In genomic region chr1:53986185-53986892, GRCm38 (mm10) we compare ENCODE assay signal across 13 mouse cellular contexts.
DNase-seq lines count a peak whose midpoint lies in the region; ATAC-seq and TF ChIP-seq lines count a peak whose summit lies in the region.
"Had no signal": no experiment of that assay in that cellular context is flagged by ENCODE, and none has a peak within 500 bp of the region (broad histone marks: within the 10 kb centered on the region; RNA-seq: fewer than 3 reads in every experiment).

No protein-coding gene starts in this region.

- TF ChIP-seq CTCF in lung, adult 2 months (IDR thresholded peaks at IDR 0.05; ENCODE audit: insufficient read depth, low read length) = peak; percentile 28; the same call in 1 of the 2 replicates
- TF ChIP-seq CTCF in testis, adult 2 months (IDR thresholded peaks at IDR 0.05; ENCODE audit: control insufficient read depth, insufficient read depth, insufficient replicate concordance, low read depth, low read length) = no peak

- peak overlapping the region; percentile 69; the same call in 1 of the 2 replicates for H3K27ac ChIP-seq in limb, embryonic 13.5 days
- peak overlapping the region; percentile 62; the same call in 1 of the 2 replicates for H3K27ac ChIP-seq in testis, adult 2 months (ENCODE audit: control insufficient read depth, insufficient read depth, low read depth, low read length)
- H3K27ac ChIP-seq: hindbrain, embryonic 12.5 days; macrophage; neural tube, embryonic 12.5 days had no signal

- DNase-seq in heart, adult 8-10 months (ENCODE audit: low spot score) = peak; percentile 75
- no peak for DNase-seq in heart, postnatal 25 days (ENCODE audit: low spot score)
- no peak for DNase-seq in lung, adult 2 months
- DNase-seq in lung, postnatal 4 days = no peak
- DNase-seq in adrenal gland, postnatal 25 days = no peak
- DNase-seq: right cerebral cortex, postnatal 25 days; thymus, postnatal 36 days had no signal

- WGBS in lung, adult 2 months = 28% methylated on average over 8 of the region's 8 CpGs
- 62% methylated on average over 8 of the region's 8 CpGs for WGBS in limb, embryonic 13.5 days

- intact Hi-C loops in heart, postnatal 25 days (cut with DNase I) = no loop called here

- no peaks in the 10 kb centered on the region for H3K36me3 ChIP-seq in limb, embryonic 13.5 days
- H3K36me3 ChIP-seq in testis, adult 2 months (ENCODE audit: control insufficient read depth, insufficient read depth, low read length) = no peaks in the 10 kb centered on the region
- H3K36me3 ChIP-seq: hindbrain, embryonic 12.5 days; neural tube, embryonic 12.5 days had no signal

- no peak for TF ChIP-seq POLR2A in lung, adult 2 months (IDR thresholded peaks at IDR 0.05; ENCODE audit: borderline replicate concordance, extremely low read depth, low read depth, low read length)
- TF ChIP-seq POLR2A in testis, adult 2 months (IDR thresholded peaks at IDR 0.05; ENCODE audit: control insufficient read depth, low read depth, low read length) = no peak

- no peak overlapping the region for H3K9ac ChIP-seq in limb, embryonic 13.5 days
- H3K9ac ChIP-seq: hindbrain, embryonic 12.5 days; neural tube, embryonic 12.5 days had no signal

- no peak for ATAC-seq in limb, embryonic 13.5 days (ENCODE audit: low FRiP score, low read depth)
- no peak for ATAC-seq in megakaryocyte, adult 5-6 weeks (ENCODE audit: poor library complexity, severe bottlenecking)

- no peak overlapping the region for H3K4me3 ChIP-seq in lung, adult 2 months (replicated peaks; ENCODE audit: extremely low read depth, low read depth, low read length)
- H3K4me3 ChIP-seq in limb, embryonic 13.5 days = no peak overlapping the region
- H3K4me3 ChIP-seq in testis, adult 2 months (ENCODE audit: control insufficient read depth, low read depth, low read length) = no peak overlapping the region
- H3K4me3 ChIP-seq: hindbrain, embryonic 12.5 days; neural tube, embryonic 12.5 days had no signal

- H3K4me2 ChIP-seq in limb, embryonic 13.5 days (replicated peaks) = no peak overlapping the region
- H3K4me2 ChIP-seq: hindbrain, embryonic 12.5 days; neural tube, embryonic 12.5 days had no signal

- no peaks in the 10 kb centered on the region for H3K9me3 ChIP-seq in limb, embryonic 13.5 days
- H3K9me3 ChIP-seq: hindbrain, embryonic 12.5 days; neural tube, embryonic 12.5 days had no signal

- H3K4me1 ChIP-seq in lung, adult 2 months (ENCODE audit: control insufficient read depth, insufficient read depth, low read length) = peaks cover 3% of the 10 kb centered on the region; the same call in 1 of the 2 replicates
- H3K4me1 ChIP-seq in limb, embryonic 13.5 days = peaks cover 14% of the 10 kb centered on the region
- H3K4me1 ChIP-seq in testis, adult 2 months (ENCODE audit: control insufficient read depth, insufficient read depth, low read length) = no peaks in the 10 kb centered on the region
- H3K4me1 ChIP-seq: hindbrain, embryonic 12.5 days; neural tube, embryonic 12.5 days had no signal

- no peaks in the 10 kb centered on the region for H3K27me3 ChIP-seq in limb, embryonic 13.5 days
- no peaks in the 10 kb centered on the region for H3K27me3 ChIP-seq in testis, adult 2 months (ENCODE audit: control insufficient read depth, insufficient read depth, low read length)
- H3K27me3 ChIP-seq: hindbrain, embryonic 12.5 days; neural tube, embryonic 12.5 days had no signal
